Mouse (Mus musculus) adrenal gland, postnatal 36 days (tissue): Measurements from ENCODE around the gene Tbcel. TPM values are rescaled to one million over a fixed set of nuclear protein-coding genes. Genes with fewer than 3 reads are reported as not detected.

ENCODE experiments used
- DNase-seq, 2 experiments: peaks; one replicate each; pipeline ENCODE4 v3.0.0; 2021; ENCODE audit warnings: mixed read lengths in 1 of 2
- total RNA-seq, 2 experiments: library from RNA; stranded (reverse); gene quantifications; 2 replicates each; pipeline ENCODE4 v1.2.3; 2021

Gene Tbcel
- total RNA-seq, 2 experiments from 2014 or later, result 50.0 to 76.7 TPM

- DNase-seq, result no peak
These were observed 65.5 kb downstream of the Tbcel start for GRCm38 (mm10) chr9:42442100-42442499.

DNA sequence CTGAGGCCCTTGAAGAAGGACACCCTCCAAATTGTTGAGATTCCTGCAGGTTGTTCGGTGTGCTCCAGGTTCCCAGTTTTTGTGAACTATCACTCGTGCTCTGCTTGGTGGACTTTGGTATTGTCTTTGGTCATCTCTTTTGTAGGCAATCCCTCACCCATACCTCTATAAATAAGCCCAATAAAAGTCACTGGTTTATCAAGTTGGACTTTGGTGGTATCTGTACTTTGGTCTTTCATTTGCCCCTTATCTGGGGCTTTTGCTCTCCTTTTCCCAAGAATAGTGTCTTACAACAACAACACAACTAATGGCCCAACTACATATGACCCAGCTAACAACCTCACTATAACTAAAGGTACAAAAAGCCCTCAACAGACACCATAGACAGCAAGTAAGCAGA is 66.4 kb downstream of the Tbcel start:
- DNase-seq, result no peak

GRCm38 (mm10) chr9:42439446-42439845 is 68.2 kb downstream of the Tbcel start:
- no peak for DNase-seq

DNA sequence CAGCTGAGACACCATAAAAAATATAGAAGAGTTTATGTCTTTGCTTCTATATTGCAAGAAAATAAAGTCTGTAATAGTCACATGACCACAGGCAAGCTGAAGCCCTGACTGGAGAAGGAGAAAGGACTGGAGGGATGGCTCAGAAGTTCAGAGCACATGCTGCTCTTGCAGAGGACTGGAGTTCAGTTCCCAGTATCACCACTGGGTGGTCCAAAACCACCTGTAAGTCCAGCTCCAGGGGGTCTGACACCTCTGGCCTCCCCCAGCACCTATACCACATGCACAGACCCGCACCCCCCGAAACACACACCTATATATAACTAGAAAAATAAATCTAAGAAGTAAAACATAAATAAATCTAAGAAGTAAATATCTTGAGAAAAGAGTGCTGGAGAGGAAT is 75.5 kb downstream of the Tbcel start:
- no peak for DNase-seq

GRCm38 (mm10) chr9:42431606-42432005 is 76.0 kb downstream of the Tbcel start:
- no peak for DNase-seq

DNA sequence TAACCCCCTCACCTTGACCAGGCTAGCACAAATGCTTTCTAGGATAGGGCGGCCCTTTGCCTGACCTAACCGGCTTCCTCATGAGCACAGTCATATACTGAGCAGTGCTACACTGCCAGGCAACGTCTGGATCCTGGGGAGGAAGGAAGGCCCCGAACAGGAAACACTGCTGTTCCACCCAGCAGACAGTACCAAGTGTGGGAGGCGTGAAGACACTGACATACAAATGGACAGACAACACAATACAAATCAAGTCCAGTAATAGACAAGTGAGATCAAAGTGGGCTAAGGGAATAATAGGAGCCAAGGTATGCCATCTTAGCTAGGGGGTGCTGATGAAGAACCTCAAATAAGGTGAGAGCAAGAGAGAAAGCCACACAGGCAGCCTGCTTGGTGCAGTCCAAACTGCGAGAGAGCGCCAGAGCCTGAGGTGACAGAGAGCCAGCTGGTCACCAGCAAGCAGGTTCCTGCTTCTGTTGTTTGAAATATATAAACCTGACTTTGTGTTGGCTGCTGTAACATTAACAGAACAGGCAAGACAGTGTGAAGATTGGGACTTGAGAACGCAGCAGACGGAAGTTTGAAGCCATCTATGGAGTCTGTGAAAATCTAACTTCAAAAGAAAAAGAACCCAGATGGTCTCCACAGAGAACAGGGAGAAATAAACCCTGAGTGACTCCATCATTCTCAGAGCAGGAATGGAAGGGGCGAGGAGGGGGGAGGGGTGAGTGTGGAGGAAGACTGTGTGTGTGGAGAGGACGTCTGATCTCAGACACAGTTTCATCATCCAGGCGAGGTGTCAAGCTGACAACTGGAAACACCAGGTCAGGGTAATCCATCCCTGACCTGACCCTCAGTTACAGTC is 79.3 kb downstream of the Tbcel start:
- peak; percentile 6 to 25 for DNase-seq

GRCm38 (mm10) chr9:42426661-42427358 is 80.8 kb downstream of the Tbcel start:
- no peak for DNase-seq

DNA sequence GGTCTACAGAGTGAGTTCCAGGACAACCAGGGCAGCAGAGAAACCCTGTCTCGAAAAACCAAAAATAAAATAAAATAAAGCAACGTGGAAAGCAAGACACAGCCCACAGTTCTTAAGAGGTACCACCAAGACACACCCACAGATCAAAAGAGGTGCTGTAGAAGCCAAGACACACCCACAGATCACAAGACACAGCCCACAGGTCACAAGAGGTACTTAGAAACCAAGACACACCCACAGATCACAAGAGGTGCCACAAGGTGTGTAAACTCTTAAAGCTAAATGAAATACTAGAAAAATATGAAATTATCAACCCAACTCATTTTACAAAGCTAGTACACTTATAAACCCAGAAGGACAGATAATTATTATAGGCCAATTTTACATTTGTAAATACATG is 84.0 kb downstream of the Tbcel start:
- DNase-seq, result no peak

GRCm38 (mm10) chr9:42419687-42420086 is 87.9 kb downstream of the Tbcel start:
- peak; percentile 8 to 22 for DNase-seq

- no peak for DNase-seq
These were observed 88.8 kb downstream of the Tbcel start for GRCm38 (mm10) chr9:42418786-42419185.

DNA sequence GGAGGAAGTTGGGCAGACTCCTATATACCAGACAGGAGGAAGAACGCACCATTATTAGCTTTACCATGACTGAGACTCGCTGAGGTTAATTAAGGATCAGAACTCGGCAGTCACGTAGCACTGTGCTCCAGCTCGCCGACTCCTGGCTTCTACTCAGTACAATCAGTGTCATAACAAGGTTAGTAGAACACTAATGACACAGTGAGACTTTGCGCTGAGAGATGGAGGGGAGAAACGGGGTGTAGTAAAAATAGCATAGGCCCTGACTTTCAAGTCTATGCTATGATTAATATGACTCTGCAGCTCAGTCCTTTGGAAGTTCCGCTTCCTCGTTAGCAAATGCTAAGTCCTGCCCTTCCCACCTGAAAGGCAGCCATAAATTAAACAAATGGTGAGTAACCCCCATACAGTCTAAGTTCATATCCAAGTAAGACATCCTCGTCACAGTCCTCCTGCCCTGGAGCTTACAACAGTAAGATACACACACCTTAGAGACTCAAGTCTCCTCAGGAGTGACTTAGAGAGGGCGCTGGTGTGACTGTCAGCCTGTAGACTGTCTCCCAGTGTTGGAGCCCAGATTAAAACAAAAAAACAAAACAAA is 90.2 kb downstream of the Tbcel start:
- peak; percentile 27 to 28 for DNase-seq

GRCm38 (mm10) chr9:42415184-42415583 is 92.4 kb downstream of the Tbcel start:
- no peak for DNase-seq

DNA sequence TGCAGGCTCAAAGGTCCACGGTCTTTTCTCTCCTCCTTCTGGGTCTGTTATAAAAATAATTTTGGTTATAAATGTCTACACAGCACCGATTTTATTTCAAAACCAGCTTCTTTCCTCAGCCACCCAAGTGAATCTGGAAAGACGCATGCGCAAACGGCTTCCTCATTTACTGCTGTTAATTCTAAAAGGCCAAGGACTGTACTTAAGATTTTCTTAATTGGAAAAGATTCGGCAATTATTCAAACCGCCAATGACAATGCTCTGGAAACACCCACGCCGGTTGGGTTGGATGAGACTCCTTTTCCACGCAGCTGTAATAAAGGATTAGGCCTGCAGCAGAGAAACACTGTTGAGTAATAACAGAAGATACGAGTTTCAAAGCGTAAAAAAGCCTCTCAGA is 94.3 kb downstream of the Tbcel start:
- DNase-seq, result no peak

DNA sequence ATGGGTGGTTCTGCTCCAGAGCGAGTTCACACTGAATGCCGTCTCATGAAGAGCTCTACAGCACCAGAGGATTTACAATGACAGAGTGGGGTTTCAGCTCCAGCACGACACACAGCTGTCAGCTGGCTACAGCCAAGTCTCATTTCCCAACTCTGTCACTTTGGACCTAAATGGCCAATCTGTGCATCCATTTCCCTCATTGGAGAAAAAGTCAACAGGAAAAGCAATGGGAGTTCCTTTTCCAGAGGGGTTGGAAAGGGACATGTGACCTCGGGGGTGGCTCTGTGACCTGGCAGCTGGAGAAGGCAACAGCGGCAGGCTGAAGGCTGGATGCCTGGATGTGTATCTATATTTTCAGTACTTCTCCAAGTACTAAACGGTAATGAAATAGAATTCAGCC is 96.3 kb downstream of the Tbcel start:
- no peak for DNase-seq

DNA sequence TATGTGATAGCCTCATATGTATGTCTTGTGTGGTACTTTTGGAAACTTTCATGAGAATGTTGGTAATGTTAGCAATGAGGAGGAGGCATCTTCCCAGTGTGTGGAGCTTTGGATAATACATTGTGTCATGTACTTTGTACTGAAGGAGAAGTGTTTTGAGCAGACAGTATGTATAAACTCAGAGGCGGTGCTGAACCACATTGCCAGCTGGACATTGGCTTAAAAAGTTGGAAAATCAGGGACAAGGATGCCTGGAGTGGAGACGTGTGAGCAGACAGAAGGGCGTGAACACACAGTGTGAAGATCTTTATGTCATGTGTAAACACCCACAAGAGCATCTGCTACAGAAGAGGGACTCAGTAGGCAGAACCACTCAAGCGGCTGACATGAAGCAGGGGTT is 101.9 kb downstream of the Tbcel start:
- no peak for DNase-seq

- no peak for DNase-seq
These were observed 106.1 kb downstream of the Tbcel start for GRCm38 (mm10) chr9:42401486-42401885.

- DNase-seq, result no peak
These were observed 107.8 kb downstream of the Tbcel start, which contains the start of gene Tecta for GRCm38 (mm10) chr9:42399829-42400228. Gene Tecta, minus strand, starts transcription at chr9:42399929.

GRCm38 (mm10) chr9:42396141-42396540 is 111.5 kb downstream of the Tbcel start:
- no peak for DNase-seq

GRCm38 (mm10) chr9:42394903-42395302 is 112.7 kb downstream of the Tbcel start:
- no peak for DNase-seq

DNA sequence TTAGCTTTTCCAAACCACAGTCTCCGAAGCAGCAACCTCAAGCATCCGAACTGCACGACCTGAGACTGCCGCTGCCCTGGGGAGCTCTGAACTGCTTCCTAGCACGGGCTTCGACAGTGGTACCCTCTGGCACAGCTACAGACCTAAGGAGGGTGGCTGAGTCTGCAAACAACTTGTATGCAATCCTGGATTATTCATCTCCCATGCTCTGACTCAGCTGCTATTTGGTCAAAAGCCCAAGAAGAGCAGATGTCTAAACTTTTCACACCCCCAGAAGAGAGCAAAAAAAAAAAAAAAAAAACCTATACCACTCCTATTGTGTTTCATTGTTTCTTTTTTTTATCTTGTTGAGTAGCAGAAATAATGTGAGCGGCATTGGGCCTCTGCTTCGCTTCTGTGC is 113.3 kb downstream of the Tbcel start:
- DNase-seq, result no peak

GRCm38 (mm10) chr9:42392927-42393326 is 114.7 kb downstream of the Tbcel start:
- DNase-seq, result no peak

DNA sequence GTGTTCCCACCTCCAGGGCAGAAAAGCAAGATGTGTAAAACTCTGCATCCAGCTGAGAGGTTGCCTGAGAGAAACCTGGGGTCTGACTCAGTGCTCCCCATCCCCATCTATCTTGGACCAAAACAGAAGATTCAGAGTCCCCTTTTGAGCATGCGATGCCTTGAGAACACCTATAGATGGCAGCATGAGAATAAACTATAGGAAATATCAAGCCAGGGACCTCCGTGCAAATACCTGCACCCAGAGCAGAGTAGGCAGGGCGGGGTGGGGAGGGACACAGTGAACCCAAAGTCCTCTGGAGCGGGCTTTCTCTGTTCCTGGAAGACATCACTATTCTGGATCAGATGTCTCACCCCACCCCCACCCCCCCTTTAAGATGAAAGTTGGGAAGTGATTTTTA is 119.1 kb downstream of the Tbcel start:
- DNase-seq, result no peak

DNA sequence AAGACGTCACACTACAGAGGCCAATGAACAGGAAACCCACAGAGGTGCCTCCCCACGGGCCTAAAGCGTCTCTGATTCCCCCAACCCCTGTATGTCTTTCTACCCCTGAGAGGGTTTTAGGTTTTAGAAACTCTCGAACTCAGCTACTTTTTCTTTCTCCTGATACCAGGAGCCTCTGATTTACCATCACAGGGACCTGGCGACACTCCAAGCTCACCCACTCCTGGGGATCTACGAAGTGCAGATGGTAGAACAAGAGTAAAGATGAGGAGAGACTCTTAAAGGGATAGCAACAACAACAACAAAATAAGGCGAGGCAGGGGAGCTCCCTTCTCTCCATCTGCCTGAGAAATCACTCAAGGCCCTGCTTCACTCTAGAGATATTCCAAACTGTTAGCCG is 120.6 kb downstream of the Tbcel start:
- DNase-seq, result no peak
